Mouse (Mus musculus) heart, adult 2 months (tissue): ENCODE results near the gene Ttc41. TPM values are rescaled to one million over a fixed set of nuclear protein-coding genes. Genes with fewer than 3 reads are reported as not detected.

ENCODE experiments used
- DNase-seq, 2 experiments: peaks; one replicate each; pipeline ENCODE4 v3.0.0; 2021
- H3K27ac ChIP-seq: fragments of 200-600 bp; 2 replicates; pipeline ENCODE4 v1.8.1; 2022
- H3K27me3 ChIP-seq: fragments of 200-500 bp; 2 replicates; pipeline ENCODE4 v1.6.1; 2012; ENCODE audit warnings: mild to moderate bottlenecking, low read length, inconsistent platforms, mixed read lengths; ENCODE audit not compliant: control insufficient read depth, insufficient read depth
- H3K36me3 ChIP-seq: fragments of 200-500 bp; 2 replicates; pipeline ENCODE4 v1.6.1; 2012; ENCODE audit warnings: low read length, inconsistent platforms; ENCODE audit not compliant: control insufficient read depth, insufficient read depth
- H3K4me1 ChIP-seq: fragments of 200-500 bp; 2 replicates; pipeline ENCODE4 v1.6.1; 2011; ENCODE audit warnings: low read length; ENCODE audit not compliant: control insufficient read depth, insufficient read depth
- H3K4me3 ChIP-seq: fragments of 200-600 bp; 2 replicates; pipeline ENCODE4 v1.8.1; 2022
- H3K79me2 ChIP-seq: fragments of 200-500 bp; replicated peaks from 2 replicates; pipeline ENCODE4 v1.6.1; 2012; ENCODE audit warnings: mild to moderate bottlenecking, inconsistent platforms, low read length, moderate library complexity, mixed read lengths; ENCODE audit not compliant: control insufficient read depth, insufficient read depth
- H3K9ac ChIP-seq: fragments of 200-500 bp; 2 replicates; pipeline ENCODE4 v1.6.1; 2012; ENCODE audit warnings: low read depth, mild to moderate bottlenecking, control low read depth, inconsistent platforms, low read length, mixed read lengths
- CTCF ChIP-seq: fragments of 200-600 bp; IDR thresholded peaks from 2 replicates; pipeline ENCODE4 v1.8.1; 2022; ENCODE audit warnings: antibody characterized with exemption, mild to moderate bottlenecking, moderate library complexity
- EP300 ChIP-seq: fragments of 200-500 bp; IDR thresholded peaks from 2 replicates; pipeline ENCODE4 v1.6.1; 2011; ENCODE audit warnings: low read depth, low read length, control low read depth; ENCODE audit not compliant: insufficient read depth
- POLR2A ChIP-seq: fragments of 200-500 bp; IDR thresholded peaks from 2 replicates; pipeline ENCODE4 v1.6.1; 2011; ENCODE audit warnings: mild to moderate bottlenecking, low read depth, low read length, control low read depth; ENCODE audit not compliant: insufficient read depth
- WGBS: fragments of 180-500 bp; shearing (Covaris S2); methylation state at CpG from one replicate; pipeline ENCODE4 v1.1.7; 2018; 5-methylcytosine and 5-hydroxymethylcytosine counted together
- intact Hi-C: fragments of 180-260 bp; cut with DNase I; formaldehyde crosslinking; loops from one replicate; pipeline ENCODE4 v1.15.1; 2025
- polyA plus RNA-seq: library from polyadenylated mRNA; depleted of rRNA; stranded (reverse); fragments of >200 nt; gene quantifications from 2 replicates; pipeline ENCODE4 v1.2.3, GENCODE M21; 2012
- total RNA-seq, 2 experiments: library from RNA; stranded (reverse); gene quantifications; 2 replicates each; pipeline ENCODE4 v1.2.3; 2021

The Ttc41 gene
- total and polyA plus RNA-seq, 3 experiments, result 1.2 to 2.2 (median 2.1) TPM

GRCm38 (mm10) chr10:86761236-86761635 lies 55.6 kb downstream of the Ttc41 start:
- intact Hi-C loops, result no loop called here
- Histone ChIP-seq H3K4me3 (no peak overlapping the region), H3K27ac (no peak overlapping the region), H3K36me3 (no peaks in the 10 kb centered on the region), H3K4me1 (no peaks in the 10 kb centered on the region), H3K27me3 (no peaks in the 10 kb centered on the region), H3K79me2 (no peaks in the 10 kb centered on the region), H3K9ac (no peak overlapping the region)
- TF ChIP-seq EP300 (no peak), POLR2A (no peak), CTCF (no peak)
- no peak for DNase-seq
- 93% methylated on average over 1 of the region's 1 CpGs for WGBS

GRCm38 (mm10) chr10:86761722-86762383 lies 56.2 kb downstream of the Ttc41 start:
- H3K36me3 ChIP-seq, result no peaks in the 10 kb centered on the region
- H3K4me1 ChIP-seq, result no peaks in the 10 kb centered on the region
- no peaks in the 10 kb centered on the region for H3K27me3 ChIP-seq
- H3K4me3 ChIP-seq, result no peak overlapping the region
- WGBS, result 51% methylated on average over 7 of the region's 7 CpGs
- intact Hi-C loops, result no loop called here
- TF ChIP-seq EP300 (no peak), CTCF (no peak), POLR2A (no peak)
- no peak for DNase-seq
- no peaks in the 10 kb centered on the region for H3K79me2 ChIP-seq
- no peak overlapping the region for H3K27ac ChIP-seq
- H3K9ac ChIP-seq, result no peak overlapping the region

GRCm38 (mm10) chr10:86762384-86762730 lies 56.7 kb downstream of the Ttc41 start:
- Histone ChIP-seq H3K79me2 (no peaks in the 10 kb centered on the region), H3K36me3 (no peaks in the 10 kb centered on the region), H3K4me3 (no peak overlapping the region), H3K27ac (no peak overlapping the region), H3K9ac (no peak overlapping the region), H3K27me3 (no peaks in the 10 kb centered on the region), H3K4me1 (no peaks in the 10 kb centered on the region)
- TF ChIP-seq EP300 (no peak), POLR2A (no peak), CTCF (no peak)
- 64% methylated on average over 3 of the region's 3 CpGs for WGBS
- no peak for DNase-seq
- intact Hi-C loops, result no loop called here

GRCm38 (mm10) chr10:86763672-86764071 lies 58.1 kb downstream of the Ttc41 start, which contains the start of gene Gm49358:
Gm49358 (plus strand) TSS chr10:86763972.
- intact Hi-C loops, result no loop called here
- no peak within 1 kb of the TSS for H3K4me3 ChIP-seq
- H3K27ac ChIP-seq, result no peak within 1 kb of the TSS
- H3K79me2 ChIP-seq, result no peaks in the 10 kb centered on the region
- 93% methylated on average over 5 of the region's 5 CpGs for WGBS
- H3K27me3 ChIP-seq, result no peaks in the 10 kb centered on the region
- no peak for DNase-seq
- H3K4me1 ChIP-seq, result no peaks in the 10 kb centered on the region
- TF ChIP-seq EP300, result no peak
- no peak for TF ChIP-seq CTCF
- TF ChIP-seq POLR2A, result no peak
- H3K9ac ChIP-seq, result no peak within 1 kb of the TSS
- H3K36me3 ChIP-seq, result no peaks in the 10 kb centered on the region

GRCm38 (mm10) chr10:86765344-86765966 lies 59.8 kb downstream of the Ttc41 start:
- Histone ChIP-seq H3K4me1 (no peaks in the 10 kb centered on the region), H3K79me2 (no peaks in the 10 kb centered on the region), H3K36me3 (no peaks in the 10 kb centered on the region), H3K4me3 (no peak overlapping the region), H3K27me3 (no peaks in the 10 kb centered on the region), H3K27ac (no peak overlapping the region), H3K9ac (no peak overlapping the region)
- 86% methylated on average over 4 of the region's 4 CpGs for WGBS
- intact Hi-C loops, result no loop called here
- no peak for DNase-seq
- TF ChIP-seq POLR2A (no peak), CTCF (no peak), EP300 (no peak)

GRCm38 (mm10) chr10:86769216-86769615 lies 63.6 kb downstream of the Ttc41 start:
- no peaks in the 10 kb centered on the region; the same call in 1 of the 2 replicates for H3K4me1 ChIP-seq
- no peak overlapping the region for H3K27ac ChIP-seq
- H3K4me3 ChIP-seq, result no peak overlapping the region
- H3K79me2 ChIP-seq, result no peaks in the 10 kb centered on the region
- H3K36me3 ChIP-seq, result no peaks in the 10 kb centered on the region
- intact Hi-C loops, result no loop called here
- no peaks in the 10 kb centered on the region for H3K27me3 ChIP-seq
- H3K9ac ChIP-seq, result no peak overlapping the region
- 74% methylated on average over 5 of the region's 5 CpGs for WGBS
- TF ChIP-seq EP300, result no peak
- TF ChIP-seq CTCF, result no peak
- DNase-seq, result no peak
